Mouse (Mus musculus): Measurements from ENCODE around the gene Tmem39a.

- TF ChIP-seq CTCF (IDR thresholded peaks at IDR 0.05; ENCODE audit: extremely low read depth, insufficient read depth, insufficient read length, insufficient replicate concordance) (peak; percentile 70; the same call in 1 of the 2 replicates), POLR2A (IDR thresholded peaks at IDR 0.05; ENCODE audit: low read depth, low read length) (no peak)
These were observed 21.9 kb upstream of the Tmem39a start for GRCm38 (mm10) chr16:38536544-38537146.
